Mouse (Mus musculus): ENCODE measurements at regions not wholly inside any gene's neighbourhood (a gene's known extent, or its start where the extent isn't known, plus 50 kb on each side); places are given as distances from the start of the nearest gene placed in this dataset.

- TF ChIP-seq GATA1 (IDR thresholded peaks at IDR 0.05; ENCODE audit: low read length) (no peak), TAL1 (IDR thresholded peaks at IDR 0.05; ENCODE audit: low read length) (no peak)
Observed at GRCm38 (mm10) chr12:12446768-12447167, 184.8 kb downstream of the Fam49a start.
